Mouse (Mus musculus): ENCODE data around the gene Dstyk. TPM values are rescaled to one million over a fixed set of nuclear protein-coding genes. Genes with fewer than 3 reads are reported as not detected.

Gene Dstyk
- polyA plus RNA-seq (2015; fragmentation: Nextera tagmentation; extraction: Ambion mirVana), result 6.4 and 6.8 TPM in 2 replicates

DNA sequence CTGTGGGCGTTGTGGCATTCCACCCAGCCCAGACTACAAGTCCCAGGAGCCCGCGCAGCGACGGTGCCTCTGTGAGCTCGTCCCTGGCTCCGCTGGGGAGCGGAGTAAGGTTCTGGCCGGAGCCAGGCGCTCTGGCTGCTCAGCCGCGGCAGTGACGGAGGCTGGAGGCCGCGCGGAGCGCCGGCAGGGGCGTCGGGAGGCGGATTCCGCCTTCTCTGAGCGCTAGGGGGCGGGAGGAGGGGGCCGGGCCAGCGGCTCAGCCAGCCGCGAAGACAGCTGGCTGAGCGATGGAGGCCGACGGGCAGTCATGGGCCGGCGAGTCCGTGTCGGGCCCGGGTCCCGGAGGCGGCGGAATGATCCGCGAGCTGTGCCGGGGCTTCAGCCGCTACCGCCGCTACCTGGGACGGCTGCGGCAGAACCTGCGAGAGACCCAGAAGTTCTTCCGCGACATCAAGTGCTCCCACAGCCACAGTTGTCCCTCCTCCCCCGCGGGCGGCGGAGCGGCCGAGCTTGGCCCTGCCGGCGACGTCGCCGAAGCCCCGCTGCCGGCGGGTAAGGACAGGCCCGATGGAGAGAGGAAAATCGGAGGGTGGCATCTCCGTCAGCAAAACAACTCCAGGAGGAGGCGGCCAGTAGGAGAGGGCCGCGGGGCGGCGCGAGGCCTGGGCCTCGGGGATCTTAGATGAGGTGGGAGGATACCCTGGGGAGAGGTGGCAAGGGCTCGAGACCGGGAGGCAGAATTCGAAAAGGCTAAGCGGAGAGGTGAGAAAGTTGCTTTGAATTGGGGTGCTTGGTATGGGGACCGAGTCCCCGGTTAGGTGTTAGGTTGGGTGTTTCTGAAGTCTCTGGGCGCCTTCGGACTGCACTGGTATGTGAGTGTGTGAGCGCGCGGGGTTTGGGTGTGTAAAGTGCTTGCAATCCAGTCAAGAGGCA lies at the start of gene Dstyk:
TSS of gene Dstyk (plus strand) at position 237 of the 933 bp plus-strand sequence.

DNA sequence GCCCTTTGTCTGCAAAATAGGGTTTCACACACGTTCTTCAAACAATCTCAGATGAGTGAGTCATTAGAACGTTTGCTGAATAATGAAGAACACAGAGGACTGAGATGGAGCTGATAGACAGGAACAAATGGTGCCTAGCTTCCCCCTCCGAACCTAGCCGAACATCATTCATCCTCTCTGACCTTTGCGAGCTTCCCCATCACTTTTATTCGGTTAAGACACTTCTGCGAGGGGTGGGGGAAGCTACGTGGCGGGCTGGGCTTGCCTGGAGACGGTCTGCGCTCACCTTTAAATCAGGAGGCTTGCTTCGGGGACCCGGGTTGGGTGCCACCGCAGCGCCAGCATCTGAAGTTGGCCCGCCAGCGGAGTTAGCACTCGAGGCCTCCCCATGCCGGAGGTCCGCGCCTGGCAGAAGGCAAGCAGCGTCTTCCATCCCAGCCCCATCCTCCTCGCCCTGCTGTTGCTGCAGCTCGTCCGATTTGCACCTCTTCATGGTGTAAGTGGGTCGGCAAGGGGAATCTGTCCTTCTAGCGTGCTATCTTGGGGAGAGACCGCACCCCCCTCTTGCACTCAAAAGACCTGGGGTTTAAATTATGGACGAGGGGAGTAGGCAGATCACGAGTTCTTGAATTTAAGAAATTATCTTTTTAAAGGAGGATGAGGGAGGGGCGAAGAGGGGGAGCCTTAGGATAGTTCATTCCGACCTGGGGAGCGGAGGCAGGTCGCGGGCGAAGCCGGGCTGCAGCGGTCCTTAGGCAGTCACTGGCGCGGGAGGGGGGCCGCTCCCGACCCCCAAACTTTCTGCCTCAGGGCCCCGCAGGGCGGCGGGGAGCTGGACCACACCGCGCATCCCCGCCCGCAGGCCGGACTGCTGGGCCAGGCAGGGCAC lies 26.4 kb upstream of the Dstyk start, which contains the start of gene Tmcc2:
TSS of gene Tmcc2 (minus strand) at position 591 of the 889 bp plus-strand sequence.

GRCm38 (mm10) chr1:132476928-132477691 lies 59.8 kb downstream of the Dstyk start, which contains the start of gene Rbbp5:
Gene Rbbp5 (plus strand): TSS chr1:132477365.

GRCm38 (mm10) chr1:132506058-132506457 lies 88.7 kb downstream of the Dstyk start, which contains the start of gene Tmem81:
Gene Tmem81 (plus strand): TSS chr1:132506230.

Other genes starting within 250 kb of the Dstyk start
- 10.9 and 12.7 TPM in 2 replicates for gene Lemd1, start 226.1 kb upstream of the Dstyk start, polyA plus RNA-seq (2015; fragmentation: Nextera tagmentation; extraction: Ambion mirVana)
- 0.53 and 0.79 TPM in 2 replicates for gene AC124108.1, start 226.1 kb upstream of the Dstyk start, polyA plus RNA-seq (2015; fragmentation: Nextera tagmentation; extraction: Ambion mirVana)
- gene Gm10188, start 187.8 kb upstream of the Dstyk start, polyA plus RNA-seq (2015; fragmentation: Nextera tagmentation; extraction: Ambion mirVana), result 0.45 and 0.57 TPM in 2 replicates
- gene Klhdc8a, start 118.9 kb upstream of the Dstyk start, polyA plus RNA-seq (2015; fragmentation: Nextera tagmentation; extraction: Ambion mirVana), result 11.6 and 11.7 TPM in 2 replicates
- gene Nuak2, start 101.4 kb upstream of the Dstyk start, polyA plus RNA-seq (2015; fragmentation: Nextera tagmentation; extraction: Ambion mirVana), result 4.5 and 4.7 TPM in 2 replicates
- 33.5 and 35.3 TPM in 2 replicates for gene Tmcc2, start 26.3 kb upstream of the Dstyk start, polyA plus RNA-seq (2015; fragmentation: Nextera tagmentation; extraction: Ambion mirVana)
- 23.6 and 24.6 TPM in 2 replicates for gene Rbbp5, start 59.8 kb downstream of the Dstyk start, polyA plus RNA-seq (2015; fragmentation: Nextera tagmentation; extraction: Ambion mirVana)
- 0.68 and 0.89 TPM in 2 replicates for gene Tmem81, start 88.7 kb downstream of the Dstyk start, polyA plus RNA-seq (2015; fragmentation: Nextera tagmentation; extraction: Ambion mirVana)
- 10.8 and 14.2 TPM in 2 replicates for gene Cntn2, start 125.7 kb downstream of the Dstyk start, polyA plus RNA-seq (2015; fragmentation: Nextera tagmentation; extraction: Ambion mirVana)

All from neural tube, postnatal 0 days (tissue).